Mouse (Mus musculus) myocyte (in vitro differentiated cells): Measurements from ENCODE around the gene Gm9857. TPM values are rescaled to one million over a fixed set of nuclear protein-coding genes. Genes with fewer than 3 reads are reported as not detected.

Experiments
- H3K27me3 ChIP-seq: one replicate; pipeline ENCODE4 v1.6.1; 2011; ENCODE audit not compliant: control insufficient read depth, insufficient read depth, insufficient read length
- H3K36me3 ChIP-seq: one replicate; pipeline ENCODE4 v1.6.1; 2011; ENCODE audit not compliant: control insufficient read depth, insufficient read depth
- H3K4me2 ChIP-seq: one replicate; pipeline ENCODE4 v1.6.1; 2011; ENCODE audit warnings: low read depth, control low read depth
- H3K4me3 ChIP-seq: one replicate; pipeline ENCODE4 v1.5.1; 2011; ENCODE audit warnings: mild to moderate bottlenecking, control low read depth, moderate library complexity
- H3K79me2 ChIP-seq: one replicate; pipeline ENCODE4 v1.6.1; 2011; ENCODE audit not compliant: control insufficient read depth, insufficient read depth
- H3ac ChIP-seq: one replicate; pipeline ENCODE4 v1.6.1; 2011; ENCODE audit not compliant: control insufficient read depth, insufficient read length
- CEBPB ChIP-seq: IDR thresholded peaks from 2 replicates; pipeline ENCODE4 v1.6.1; 2011; ENCODE audit warnings: mild to moderate bottlenecking, moderate library complexity; ENCODE audit not compliant: poor library complexity, insufficient read depth, severe bottlenecking
- E2F4 ChIP-seq: IDR thresholded peaks from one replicate; pipeline ENCODE4 v1.6.1; 2011; ENCODE audit warnings: mild to moderate bottlenecking, control low read depth, moderate library complexity; ENCODE audit not compliant: insufficient read depth
- MAX ChIP-seq: IDR thresholded peaks from one replicate; pipeline ENCODE4 v1.6.1; 2011; ENCODE audit warnings: low read depth, mild to moderate bottlenecking, control low read depth
- MYOD1 ChIP-seq, 3 experiments: IDR thresholded peaks; one replicate each; pipeline ENCODE4 v1.6.1; 2011; ENCODE audit warnings: control low read depth in 2 of 3, low read depth in 2 of 3, mild to moderate bottlenecking in 2 of 3, moderate library complexity in 1 of 3; ENCODE audit not compliant: insufficient read length in 2 of 3, control insufficient read depth in 1 of 3
- MYOG ChIP-seq, 3 experiments: IDR thresholded peaks; one replicate each; pipeline ENCODE4 v1.6.1; 2011; ENCODE audit warnings: control low read depth in 2 of 3, low read depth in 2 of 3, mild to moderate bottlenecking in 2 of 3; ENCODE audit not compliant: insufficient read length in 2 of 3, control insufficient read depth in 1 of 3, insufficient read depth in 1 of 3
- POLR2A ChIP-seq: IDR thresholded peaks from one replicate; pipeline ENCODE4 v1.6.1; 2011; ENCODE audit warnings: low read depth, mild to moderate bottlenecking, control low read depth, moderate library complexity; ENCODE audit not compliant: insufficient read length
- POLR2AphosphoS2 ChIP-seq: IDR thresholded peaks from one replicate; pipeline ENCODE4 v1.6.1; 2011; ENCODE audit warnings: low read depth, control low read depth; ENCODE audit not compliant: insufficient read length
- REST ChIP-seq: IDR thresholded peaks from one replicate; pipeline ENCODE4 v1.6.1; 2011; ENCODE audit warnings: mild to moderate bottlenecking, control low read depth, moderate library complexity; ENCODE audit not compliant: insufficient read depth, insufficient read length
- SRF ChIP-seq: IDR thresholded peaks from one replicate; pipeline ENCODE4 v1.6.1; 2011; ENCODE audit warnings: low read depth; ENCODE audit not compliant: control insufficient read depth, insufficient read length
- TCF12 ChIP-seq: IDR thresholded peaks from one replicate; pipeline ENCODE4 v1.6.1; 2011; ENCODE audit warnings: mild to moderate bottlenecking, control low read depth; ENCODE audit not compliant: poor library complexity, insufficient read depth, severe bottlenecking
- TCF3 ChIP-seq: IDR thresholded peaks from one replicate; pipeline ENCODE4 v1.6.1; 2011; ENCODE audit warnings: low read depth, control low read depth; ENCODE audit not compliant: insufficient read length
- USF1 ChIP-seq: IDR thresholded peaks from one replicate; pipeline ENCODE4 v1.6.1; 2011; ENCODE audit warnings: low read depth, mild to moderate bottlenecking, control low read depth, moderate library complexity
- polyA plus RNA-seq: library from polyadenylated mRNA; unstranded; fragments of >200 nt; fragmentation: generic; extraction: Trizol; gene quantifications from one replicate; pipeline ENCODE4 v1.2.1, GENCODE M21; 2012; ENCODE audit warnings: missing spikeins

Gene Gm9857
- polyA plus RNA-seq, 1 experiment, result not detected

DNA sequence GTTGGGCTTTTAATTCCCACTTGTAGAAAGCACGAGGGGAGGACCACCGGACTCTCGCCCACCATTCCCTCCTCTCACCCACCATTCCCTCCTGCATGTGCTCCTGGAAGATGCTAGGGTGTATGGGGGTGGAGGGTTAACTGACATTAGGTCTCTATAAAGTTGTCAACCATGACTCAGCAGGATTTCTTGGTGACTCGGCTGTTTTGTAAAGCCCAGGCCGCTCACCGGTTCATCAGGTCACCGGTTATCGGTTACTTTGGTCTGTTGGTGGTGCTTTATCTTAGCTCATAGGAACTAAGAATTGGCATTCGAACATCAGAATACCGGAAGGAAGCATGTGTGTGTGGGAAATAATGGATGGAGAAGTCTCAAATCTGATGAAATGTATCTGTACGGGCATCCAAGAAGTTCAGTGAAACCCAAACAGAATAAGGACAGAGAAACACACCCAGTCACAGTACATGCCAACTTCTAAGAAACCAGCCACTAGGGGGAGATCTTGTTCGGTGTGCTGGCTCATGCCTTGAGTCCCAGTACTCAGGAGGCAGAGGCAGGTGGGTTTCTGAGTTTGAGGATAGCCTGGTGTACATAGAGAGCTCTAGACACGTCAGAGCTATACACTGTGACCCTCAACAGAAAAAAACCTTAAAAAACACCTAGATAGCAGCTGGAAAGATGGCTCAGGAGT lies 37.2 kb upstream of the Gm9857 start:
- H3ac ChIP-seq, result no peak overlapping the region
- no peak overlapping the region for H3K4me3 ChIP-seq
- H3K36me3 ChIP-seq, result peaks cover 7% of the 10 kb centered on the region
- TF ChIP-seq SRF (no peak), MAX (no peak), USF1 (no peak), MYOD1 (IDR thresholded peaks at IDR 0.05; ENCODE audit: control insufficient read depth in 1 of 3, insufficient read length in 2 of 3, low read depth in 2 of 3) (no peak), E2F4 (no peak), MYOG (IDR thresholded peaks at IDR 0.05; ENCODE audit: control insufficient read depth in 1 of 3, insufficient read depth in 1 of 3, insufficient read length in 2 of 3, low read depth in 2 of 3) (no peak), POLR2AphosphoS2 (no peak), TCF12 (no peak), CEBPB (no peak), POLR2A (no peak)
- no peak overlapping the region for H3K4me2 ChIP-seq
- H3K79me2 ChIP-seq, result no peaks in the 10 kb centered on the region
- no peaks in the 10 kb centered on the region for H3K27me3 ChIP-seq

DNA sequence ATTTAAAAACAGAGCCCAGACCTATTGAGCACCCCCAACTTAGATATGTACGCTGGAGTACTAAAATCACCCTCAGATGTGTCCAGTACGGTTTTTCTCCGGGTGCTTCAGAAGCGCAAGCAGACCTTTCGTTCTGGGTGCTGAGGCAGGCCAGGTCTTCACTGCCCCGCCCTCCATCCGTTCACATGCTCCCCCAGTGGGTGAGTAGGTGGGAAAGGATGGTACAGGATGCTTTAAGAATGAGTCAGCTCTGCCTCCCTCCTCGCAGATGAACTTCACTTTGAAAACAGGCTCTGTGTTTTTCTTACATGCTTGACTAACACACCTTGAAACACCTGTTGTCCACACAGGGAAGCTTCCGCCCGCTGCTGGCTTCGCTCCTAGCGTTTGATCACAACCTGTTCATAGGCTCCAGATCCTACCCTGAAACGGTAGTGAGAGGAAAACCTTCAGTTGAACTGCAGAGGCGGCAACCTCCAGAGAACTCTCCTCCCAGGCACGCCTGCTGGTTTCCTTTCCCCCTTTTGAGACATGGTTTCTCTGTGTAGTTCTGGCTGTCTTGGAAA lies 34.8 kb upstream of the Gm9857 start:
- H3ac ChIP-seq, result no peak overlapping the region
- peaks cover 3% of the 10 kb centered on the region for H3K36me3 ChIP-seq
- TF ChIP-seq USF1, result no peak
- no peak for TF ChIP-seq POLR2AphosphoS2
- no peak for TF ChIP-seq SRF
- no peak for TF ChIP-seq MYOD1 (IDR thresholded peaks at IDR 0.05; ENCODE audit: control insufficient read depth in 1 of 3, insufficient read length in 2 of 3, low read depth in 2 of 3)
- no peak for TF ChIP-seq MAX
- no peak for TF ChIP-seq E2F4
- TF ChIP-seq MYOG (IDR thresholded peaks at IDR 0.05; ENCODE audit: control insufficient read depth in 1 of 3, insufficient read depth in 1 of 3, insufficient read length in 2 of 3, low read depth in 2 of 3), result no peak
- no peak for TF ChIP-seq POLR2A
- TF ChIP-seq CEBPB, result no peak
- no peaks in the 10 kb centered on the region for H3K27me3 ChIP-seq
- no peak overlapping the region for H3K4me3 ChIP-seq
- H3K4me2 ChIP-seq, result no peak overlapping the region
- no peaks in the 10 kb centered on the region for H3K79me2 ChIP-seq

DNA sequence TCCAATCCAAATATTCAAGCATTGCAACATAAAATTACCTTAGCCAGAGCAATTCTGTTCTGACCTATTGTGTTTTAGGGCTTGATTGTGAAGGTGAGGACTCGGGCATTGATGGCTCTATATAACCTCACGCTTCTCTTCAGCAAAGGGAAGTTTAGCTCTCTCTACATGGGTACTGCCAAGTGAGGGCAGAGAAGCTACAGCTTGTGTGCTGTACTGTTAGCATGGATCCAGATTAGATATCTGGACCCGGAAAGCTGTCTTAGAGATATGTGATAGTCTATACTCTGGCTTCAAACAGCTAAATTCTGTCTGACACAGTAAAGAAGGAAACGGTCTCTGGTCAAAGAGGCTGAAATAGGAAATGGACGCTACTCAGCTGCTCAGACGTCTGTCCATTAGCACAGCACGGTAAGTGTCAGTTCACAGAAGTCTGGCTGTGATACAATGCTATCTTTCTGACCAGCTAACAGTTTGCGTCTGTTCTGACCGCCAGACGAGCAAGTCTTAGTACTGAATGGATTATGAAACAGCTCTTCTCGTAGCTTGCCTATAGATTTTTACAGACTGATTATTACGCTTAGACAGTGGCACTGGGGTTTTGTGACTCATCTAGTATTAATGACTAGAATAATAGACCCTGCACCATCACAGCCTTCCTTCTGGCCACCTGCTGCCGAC lies 33.9 kb upstream of the Gm9857 start:
- H3K79me2 ChIP-seq, result no peaks in the 10 kb centered on the region
- H3K4me3 ChIP-seq, result no peak overlapping the region
- no peaks in the 10 kb centered on the region for H3K36me3 ChIP-seq
- H3K4me2 ChIP-seq, result no peak overlapping the region
- no peak for TF ChIP-seq E2F4
- TF ChIP-seq USF1, result no peak
- no peak for TF ChIP-seq MAX
- no peak for TF ChIP-seq SRF
- no peak for TF ChIP-seq TCF12
- TF ChIP-seq MYOD1 (IDR thresholded peaks at IDR 0.05; ENCODE audit: control insufficient read depth in 1 of 3, insufficient read length in 2 of 3, low read depth in 2 of 3), result no peak
- no peak for TF ChIP-seq MYOG (IDR thresholded peaks at IDR 0.05; ENCODE audit: control insufficient read depth in 1 of 3, insufficient read depth in 1 of 3, insufficient read length in 2 of 3, low read depth in 2 of 3)
- no peak for TF ChIP-seq CEBPB
- TF ChIP-seq TCF3, result no peak
- no peak for TF ChIP-seq REST
- TF ChIP-seq POLR2A, result no peak
- H3K27me3 ChIP-seq, result no peaks in the 10 kb centered on the region
- no peak overlapping the region for H3ac ChIP-seq

DNA sequence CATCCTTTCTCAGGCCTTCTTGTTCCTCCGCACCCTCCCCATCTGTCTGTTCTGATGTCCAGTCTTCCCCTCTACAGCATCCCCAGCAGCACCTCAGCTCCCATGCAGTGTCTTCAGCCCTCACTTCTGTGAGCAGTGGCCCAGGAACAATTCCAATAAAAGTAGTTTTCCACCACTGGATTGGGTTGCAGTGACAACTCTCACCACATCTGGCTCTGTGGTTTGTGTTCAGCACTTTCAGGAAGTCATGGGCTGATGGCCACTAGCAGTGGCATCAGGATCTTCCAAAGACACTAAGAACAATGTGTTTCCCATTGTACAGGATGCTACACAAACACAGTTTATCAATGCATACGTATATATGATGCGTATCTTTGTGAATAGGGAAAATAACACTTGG lies 25.8 kb upstream of the Gm9857 start:
- Histone ChIP-seq H3K4me3 (no peak overlapping the region), H3K79me2 (no peaks in the 10 kb centered on the region), H3K36me3 (no peaks in the 10 kb centered on the region), H3K4me2 (no peak overlapping the region), H3K27me3 (no peaks in the 10 kb centered on the region), H3ac (no peak overlapping the region)
- TF ChIP-seq POLR2A (no peak), E2F4 (no peak), USF1 (no peak), POLR2AphosphoS2 (no peak), MYOG (IDR thresholded peaks at IDR 0.05; ENCODE audit: control insufficient read depth in 1 of 3, insufficient read depth in 1 of 3, insufficient read length in 2 of 3, low read depth in 2 of 3) (no peak), TCF3 (no peak), MYOD1 (IDR thresholded peaks at IDR 0.05; ENCODE audit: control insufficient read depth in 1 of 3, insufficient read length in 2 of 3, low read depth in 2 of 3) (no peak), MAX (no peak), TCF12 (no peak), CEBPB (no peak), SRF (no peak), REST (no peak)
